Mouse (Mus musculus): ENCODE measurements around the gene Abi1.
"Not testable (repeated sequence)": the region's sequence is repeated elsewhere in the genome, so short reads cannot be mapped to it uniquely, and the experiment has no call there.

Abi1 gene

GRCm38 (mm10) chr2:23030631-23031030, 9.4 kb downstream of the Abi1 start:
- no peak for DNase-seq (ENCODE audit: low spot score)

- no peak for DNase-seq (ENCODE audit: low spot score)
Measured at GRCm38 (mm10) chr2:23028826-23029225, 11.2 kb downstream of the Abi1 start.

GRCm38 (mm10) chr2:23026379-23026778, 13.7 kb downstream of the Abi1 start:
- no peak for DNase-seq (ENCODE audit: low spot score)

- no peak for DNase-seq (ENCODE audit: low spot score)
Measured at GRCm38 (mm10) chr2:23023714-23024282, 16.2 kb downstream of the Abi1 start.

- DNase-seq (ENCODE audit: low spot score), result no peak
Measured at GRCm38 (mm10) chr2:23023023-23023422, 17.0 kb downstream of the Abi1 start.

GRCm38 (mm10) chr2:23021721-23022120, 18.3 kb downstream of the Abi1 start:
- no peak for DNase-seq (ENCODE audit: low spot score)

- DNase-seq (ENCODE audit: low spot score), result no peak
Measured at GRCm38 (mm10) chr2:23021320-23021719, 18.7 kb downstream of the Abi1 start.

- no peak for DNase-seq (ENCODE audit: low spot score)
Measured at GRCm38 (mm10) chr2:23019170-23019569, 20.9 kb downstream of the Abi1 start.

- no peak for DNase-seq (ENCODE audit: low spot score)
Measured at GRCm38 (mm10) chr2:23016121-23016520, 23.9 kb downstream of the Abi1 start.

GRCm38 (mm10) chr2:23015335-23015734, 24.7 kb downstream of the Abi1 start:
- no peak for DNase-seq (ENCODE audit: low spot score)

- DNase-seq (ENCODE audit: low spot score), result not testable (repeated sequence)
Measured at GRCm38 (mm10) chr2:23014935-23015334, 25.1 kb downstream of the Abi1 start.

- DNase-seq (ENCODE audit: low spot score), result no peak
Measured at GRCm38 (mm10) chr2:23008256-23008655, 31.8 kb downstream of the Abi1 start.

- DNase-seq (ENCODE audit: low spot score), result no peak
Measured at GRCm38 (mm10) chr2:23007577-23007976, 32.5 kb downstream of the Abi1 start.

GRCm38 (mm10) chr2:23007149-23007548, 32.9 kb downstream of the Abi1 start:
- DNase-seq (ENCODE audit: low spot score), result no peak

- no peak for DNase-seq (ENCODE audit: low spot score)
Measured at GRCm38 (mm10) chr2:23006219-23006618, 33.8 kb downstream of the Abi1 start.

- no peak for DNase-seq (ENCODE audit: low spot score)
Measured at GRCm38 (mm10) chr2:23002637-23003036, 37.4 kb downstream of the Abi1 start.

- DNase-seq (ENCODE audit: low spot score), result no peak
Measured at GRCm38 (mm10) chr2:22999620-23000019, 40.4 kb downstream of the Abi1 start.

GRCm38 (mm10) chr2:22998804-22999203, 41.2 kb downstream of the Abi1 start:
- DNase-seq (ENCODE audit: low spot score), result no peak

- no peak for DNase-seq (ENCODE audit: low spot score)
Measured at GRCm38 (mm10) chr2:22998015-22998414, 42.0 kb downstream of the Abi1 start.

GRCm38 (mm10) chr2:22996071-22996470, 44.0 kb downstream of the Abi1 start:
- DNase-seq (ENCODE audit: low spot score), result no peak

- DNase-seq (ENCODE audit: low spot score), result no peak
Measured at GRCm38 (mm10) chr2:22985973-22986657, 53.9 kb downstream of the Abi1 start.

- no peak for DNase-seq (ENCODE audit: low spot score)
Measured at GRCm38 (mm10) chr2:22977387-22977973, 62.6 kb downstream of the Abi1 start.

- no peak for DNase-seq (ENCODE audit: low spot score)
Measured at GRCm38 (mm10) chr2:22962970-22963369, 77.1 kb downstream of the Abi1 start.

- no peak for DNase-seq (ENCODE audit: low spot score)
Measured at GRCm38 (mm10) chr2:22962242-22962641, 77.8 kb downstream of the Abi1 start.
